Mouse (Mus musculus): ENCODE measurements around the gene Zfand3. TPM values are rescaled to one million over a fixed set of nuclear protein-coding genes. Genes with fewer than 3 reads are reported as not detected.

The Zfand3 gene
- polyA plus RNA-seq, 1 experiment from 2014 or later, result 68.1 TPM

DNA sequence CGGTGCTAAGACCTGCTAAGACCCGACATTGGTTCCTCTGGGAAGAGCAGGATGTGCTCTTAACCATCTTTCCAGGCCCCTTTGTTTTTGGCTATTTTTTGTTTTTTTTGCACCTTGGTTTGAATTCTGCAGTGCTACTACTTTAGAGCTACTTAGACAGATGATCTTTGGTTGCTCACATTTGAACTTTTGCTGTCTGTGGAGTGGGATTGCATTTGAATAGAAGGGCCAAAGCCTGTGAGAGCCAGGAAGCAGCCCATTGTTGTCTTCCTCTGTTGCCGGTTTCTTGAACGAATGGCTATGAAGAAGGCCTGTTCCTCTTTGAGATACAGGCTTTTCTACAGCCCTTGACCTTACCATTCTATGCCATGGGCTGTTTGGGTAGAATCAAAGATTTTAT is 29.5 kb downstream of the Zfand3 start:
- Histone ChIP-seq H3K36me3 (peaks cover 8% of the 10 kb centered on the region; the same call in 1 of the 2 replicates), H3K9me3 (replicated peaks) (no peaks in the 10 kb centered on the region), H3K27ac (replicated peaks) (no peak overlapping the region), H3K4me3 (no peak overlapping the region), H3K4me1 (no peaks in the 10 kb centered on the region; the same call in 1 of the 2 replicates), H3K27me3 (ENCODE audit: low read depth, poor library complexity, severe bottlenecking) (no peaks in the 10 kb centered on the region)
- no peak for DNase-seq (ENCODE audit: low spot score)
- WGBS, result 72% methylated on average over 4 of the region's 4 CpGs

- Histone ChIP-seq H3K4me1 (no peaks in the 10 kb centered on the region; the same call in 1 of the 2 replicates), H3K27me3 (ENCODE audit: low read depth, poor library complexity, severe bottlenecking) (no peaks in the 10 kb centered on the region)
- WGBS, result 87% methylated on average over 4 of the region's 4 CpGs
Observed at GRCm38 (mm10) chr17:30035216-30036005, 30.9 kb downstream of the Zfand3 start.

DNA sequence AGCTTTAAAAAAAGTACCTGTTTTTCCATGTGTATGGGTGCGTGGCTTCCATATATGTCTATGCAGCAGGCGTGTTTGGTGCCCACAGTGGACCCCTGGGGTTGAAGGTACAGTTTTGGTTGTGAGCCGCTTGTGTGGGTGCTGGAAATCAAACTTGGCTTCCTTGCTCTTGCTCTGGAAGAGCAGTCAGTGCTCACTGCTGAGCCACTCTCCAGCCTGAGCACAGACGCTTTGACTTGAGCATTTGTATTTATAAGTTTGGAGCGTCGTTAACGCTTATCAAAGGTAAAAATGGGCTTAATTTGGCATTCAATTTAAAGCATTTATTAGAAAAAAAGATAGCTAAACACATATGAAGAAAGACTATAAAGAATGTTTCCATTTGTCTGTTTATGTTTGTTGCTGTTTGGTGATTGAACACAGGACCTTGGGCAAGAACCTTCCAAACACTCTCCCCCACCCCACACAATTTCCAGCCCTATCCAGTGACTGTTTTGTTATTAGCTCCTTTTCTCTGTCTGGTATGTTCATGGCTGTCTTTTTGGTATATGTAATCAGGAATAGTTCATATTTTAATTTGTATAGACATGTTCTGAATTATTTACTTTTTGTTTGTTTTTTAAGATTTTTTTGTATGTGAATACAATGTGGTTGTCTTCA is 38.8 kb downstream of the Zfand3 start:
- H3K27ac ChIP-seq (replicated peaks), result no peak overlapping the region
- WGBS, result 92% methylated on average over 7 of the region's 7 CpGs

More at GRCm38 (mm10) chr17:30035216-30036005, 30.9 kb downstream of the Zfand3 start:
- DNase-seq (ENCODE audit: low spot score), result no peak
- Histone ChIP-seq H3K27ac (replicated peaks) (no peak overlapping the region), H3K36me3 (peaks cover 8% of the 10 kb centered on the region; the same call in 1 of the 2 replicates), H3K4me3 (no peak overlapping the region), H3K9me3 (replicated peaks) (no peaks in the 10 kb centered on the region)

DNA sequence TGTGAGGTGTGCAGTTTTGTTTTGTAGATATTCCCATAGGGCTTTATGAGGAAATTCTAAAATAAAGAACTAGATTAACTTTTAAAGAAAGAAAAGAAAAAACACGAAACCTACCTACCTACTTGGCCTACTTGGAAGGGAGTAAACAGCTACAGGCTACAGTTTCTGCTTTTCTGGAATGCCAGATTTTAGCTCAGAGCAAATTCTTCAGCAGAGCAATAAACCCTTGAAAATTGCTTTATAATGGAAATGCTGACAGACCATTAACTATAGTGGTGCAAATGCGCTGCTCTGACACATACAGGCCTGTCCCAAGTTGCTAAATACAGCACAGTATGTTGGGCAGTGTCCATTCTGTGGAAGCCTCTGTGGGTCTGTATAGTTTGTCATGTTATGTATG is 40.6 kb downstream of the Zfand3 start:
- 93% methylated on average over 2 of the region's 2 CpGs for WGBS
- H3K36me3 ChIP-seq, result no peaks in the 10 kb centered on the region

More for the DNA sequence above, 38.8 kb downstream of the Zfand3 start:
- H3K4me1 ChIP-seq, result no peaks in the 10 kb centered on the region
- no peaks in the 10 kb centered on the region for H3K9me3 ChIP-seq (replicated peaks)
- H3K4me3 ChIP-seq, result no peak overlapping the region
- H3K27me3 ChIP-seq (ENCODE audit: low read depth, poor library complexity, severe bottlenecking), result no peaks in the 10 kb centered on the region
- DNase-seq (ENCODE audit: low spot score), result no peak
- H3K36me3 ChIP-seq, result no peaks in the 10 kb centered on the region

GRCm38 (mm10) chr17:30046654-30047053 is 42.1 kb downstream of the Zfand3 start:
- 97% methylated on average over 5 of the region's 5 CpGs for WGBS
- Histone ChIP-seq H3K27me3 (ENCODE audit: low read depth, poor library complexity, severe bottlenecking) (no peaks in the 10 kb centered on the region), H3K27ac (replicated peaks) (no peak overlapping the region), H3K4me3 (no peak overlapping the region), H3K36me3 (no peaks in the 10 kb centered on the region), H3K4me1 (no peaks in the 10 kb centered on the region), H3K9me3 (replicated peaks) (no peaks in the 10 kb centered on the region)
- no peak for DNase-seq (ENCODE audit: low spot score)

More for the DNA sequence above, 40.6 kb downstream of the Zfand3 start:
- H3K4me3 ChIP-seq, result no peak overlapping the region
- no peaks in the 10 kb centered on the region for H3K4me1 ChIP-seq
- H3K27ac ChIP-seq (replicated peaks), result no peak overlapping the region
- H3K9me3 ChIP-seq (replicated peaks), result no peaks in the 10 kb centered on the region
- DNase-seq (ENCODE audit: low spot score), result no peak
- no peaks in the 10 kb centered on the region for H3K27me3 ChIP-seq (ENCODE audit: low read depth, poor library complexity, severe bottlenecking)

- H3K27ac ChIP-seq (replicated peaks), result no peak overlapping the region
- H3K9me3 ChIP-seq (replicated peaks), result no peaks in the 10 kb centered on the region
- WGBS, result 92% methylated on average over 5 of the region's 5 CpGs
- H3K27me3 ChIP-seq (ENCODE audit: low read depth, poor library complexity, severe bottlenecking), result no peaks in the 10 kb centered on the region
- H3K4me1 ChIP-seq, result no peaks in the 10 kb centered on the region
- H3K4me3 ChIP-seq, result no peak overlapping the region
- no peak for DNase-seq (ENCODE audit: low spot score)
- peaks cover 19% of the 10 kb centered on the region for H3K36me3 ChIP-seq
Observed at GRCm38 (mm10) chr17:30051523-30052346, 47.2 kb downstream of the Zfand3 start.

- Histone ChIP-seq H3K4me1 (no peaks in the 10 kb centered on the region), H3K9me3 (replicated peaks) (no peaks in the 10 kb centered on the region), H3K27me3 (ENCODE audit: low read depth, poor library complexity, severe bottlenecking) (no peaks in the 10 kb centered on the region), H3K36me3 (peaks cover 19% of the 10 kb centered on the region), H3K4me3 (no peak overlapping the region), H3K27ac (replicated peaks) (no peak overlapping the region)
- WGBS, result 97% methylated on average over 5 of the region's 5 CpGs
- DNase-seq (ENCODE audit: low spot score), result no peak
Observed at GRCm38 (mm10) chr17:30052347-30052742, 47.8 kb downstream of the Zfand3 start.

- H3K27ac ChIP-seq (replicated peaks), result no peak overlapping the region
- peaks cover 19% of the 10 kb centered on the region for H3K36me3 ChIP-seq
- no peaks in the 10 kb centered on the region for H3K4me1 ChIP-seq
- DNase-seq (ENCODE audit: low spot score), result no peak
- H3K4me3 ChIP-seq, result no peak overlapping the region
- H3K27me3 ChIP-seq (ENCODE audit: low read depth, poor library complexity, severe bottlenecking), result no peaks in the 10 kb centered on the region
- H3K9me3 ChIP-seq (replicated peaks), result no peaks in the 10 kb centered on the region
- 95% methylated on average over 9 of the region's 9 CpGs for WGBS
Observed at GRCm38 (mm10) chr17:30053463-30053862, 48.9 kb downstream of the Zfand3 start.

GRCm38 (mm10) chr17:30053871-30054270 is 49.3 kb downstream of the Zfand3 start:
- no peaks in the 10 kb centered on the region for H3K9me3 ChIP-seq (replicated peaks)
- H3K4me3 ChIP-seq, result no peak overlapping the region
- WGBS, result 92% methylated on average over 2 of the region's 2 CpGs
- DNase-seq (ENCODE audit: low spot score), result no peak
- no peaks in the 10 kb centered on the region for H3K27me3 ChIP-seq (ENCODE audit: low read depth, poor library complexity, severe bottlenecking)
- no peaks in the 10 kb centered on the region for H3K4me1 ChIP-seq
- no peak overlapping the region for H3K27ac ChIP-seq (replicated peaks)
- H3K36me3 ChIP-seq, result peaks cover 19% of the 10 kb centered on the region

GRCm38 (mm10) chr17:30056226-30056625 is 51.7 kb downstream of the Zfand3 start:
- no peak for DNase-seq (ENCODE audit: low spot score)

GRCm38 (mm10) chr17:30058594-30058993 is 54.1 kb downstream of the Zfand3 start:
- H3K4me1 ChIP-seq, result peaks cover 9% of the 10 kb centered on the region; the same call in 1 of the 2 replicates
- 85% methylated on average over 3 of the region's 3 CpGs for WGBS
- H3K9me3 ChIP-seq (replicated peaks), result no peaks in the 10 kb centered on the region
- no peaks in the 10 kb centered on the region for H3K27me3 ChIP-seq (ENCODE audit: low read depth, poor library complexity, severe bottlenecking)
- DNase-seq (ENCODE audit: low spot score), result no peak
- H3K27ac ChIP-seq (replicated peaks), result no peak overlapping the region
- no peak overlapping the region for H3K4me3 ChIP-seq
- H3K36me3 ChIP-seq, result peaks cover 19% of the 10 kb centered on the region

More at GRCm38 (mm10) chr17:30056226-30056625, 51.7 kb downstream of the Zfand3 start:
- Histone ChIP-seq H3K4me3 (no peak overlapping the region), H3K27me3 (ENCODE audit: low read depth, poor library complexity, severe bottlenecking) (no peaks in the 10 kb centered on the region), H3K4me1 (0 out of 2 replicates have a peak, but pooled peaks cover 9% of the 10 kb centered on the region), H3K27ac (replicated peaks) (no peak overlapping the region), H3K9me3 (replicated peaks) (no peaks in the 10 kb centered on the region), H3K36me3 (peaks cover 19% of the 10 kb centered on the region)
- 93% methylated on average over 5 of the region's 5 CpGs for WGBS

DNA sequence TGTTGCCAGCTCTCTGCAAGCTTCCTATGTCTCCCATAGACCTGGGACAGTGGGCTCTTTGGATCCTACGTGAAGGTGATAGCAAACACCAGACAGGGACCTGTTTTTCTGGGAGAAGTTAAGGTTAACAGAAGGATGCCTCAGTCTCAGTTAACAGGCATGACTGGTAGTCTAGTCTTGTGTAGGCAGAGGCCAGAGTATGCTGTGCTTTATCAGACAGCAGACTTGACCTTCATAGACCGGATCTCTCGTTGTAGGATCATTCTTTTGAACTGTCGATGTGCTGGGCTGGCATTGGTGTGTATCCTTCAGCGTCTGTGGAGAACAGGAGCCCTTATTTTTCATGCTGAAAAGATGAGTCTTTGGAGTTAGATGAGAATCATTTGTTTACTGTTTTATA is 54.5 kb downstream of the Zfand3 start:
- Histone ChIP-seq H3K9me3 (replicated peaks) (no peaks in the 10 kb centered on the region), H3K27ac (replicated peaks) (no peak overlapping the region), H3K36me3 (peaks cover 15% of the 10 kb centered on the region), H3K4me1 (peaks cover 12% of the 10 kb centered on the region), H3K4me3 (no peak overlapping the region), H3K27me3 (ENCODE audit: low read depth, poor library complexity, severe bottlenecking) (no peaks in the 10 kb centered on the region)
- no peak for DNase-seq (ENCODE audit: low spot score)
- 90% methylated on average over 5 of the region's 5 CpGs for WGBS

Measured in midbrain, embryonic 10.5 days (tissue).